Mouse (Mus musculus): ENCODE measurements around the gene Syt15.

Syt15 gene

GRCm38 (mm10) chr14:34279726-34280125 is 60.3 kb downstream of the Syt15 start:
- in situ Hi-C loops (cut with MboI; ENCODE audit: low pct_unique_long_range_greater_than_20kb in 1 of 2, low sequenced_read_pairs in 2 of 2, unreplicated experiment in 1 of 2): no loop called here
